ENCODE assay signal across 9 mouse cellular contexts in the genomic region with DNA sequence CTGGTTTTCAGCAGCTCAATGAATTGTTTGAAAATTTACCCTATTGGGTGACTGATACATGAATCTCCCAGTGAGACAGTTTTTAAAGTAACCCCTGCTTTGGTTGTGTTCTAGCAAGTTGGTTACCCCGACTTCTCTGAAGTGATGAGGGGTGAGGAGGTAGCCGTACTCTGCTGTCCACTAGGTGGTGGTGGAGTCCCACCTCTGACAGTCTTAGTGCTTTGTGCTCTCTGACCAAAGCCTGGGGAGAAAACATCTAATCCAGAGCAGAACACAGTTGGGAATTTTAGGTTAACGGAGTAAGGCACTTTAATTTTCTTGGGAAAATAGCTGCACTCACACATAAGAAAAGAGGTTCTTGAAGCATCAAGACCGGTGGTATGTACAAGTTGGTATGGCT.
DNase-seq lines count a peak whose midpoint lies in the region; ATAC-seq and TF ChIP-seq lines count a peak whose summit lies in the region.
"Had no signal": no experiment of that assay in that cellular context is flagged by ENCODE, and none has a peak within 500 bp of the region (broad histone marks: within the 10 kb centered on the region; RNA-seq: fewer than 3 reads in every experiment).

No protein-coding gene starts in this region.

- no peaks in the 10 kb centered on the region for H3K9me3 ChIP-seq in forebrain, embryonic 14.5 days (replicated peaks; ENCODE audit: control insufficient read depth, low read length)
- no peaks in the 10 kb centered on the region for H3K9me3 ChIP-seq in liver, postnatal 0 days (ENCODE audit: low read length)

- no peak overlapping the region for H3K9ac ChIP-seq in forebrain, embryonic 14.5 days (ENCODE audit: low read length)
- no peak overlapping the region for H3K9ac ChIP-seq in liver, postnatal 0 days (replicated peaks)

- TF ChIP-seq CTCF in liver, postnatal 0 days (IDR thresholded peaks at IDR 0.05; ENCODE audit: low read depth): peak; percentile 63

- TF ChIP-seq EP300 in liver, postnatal 0 days (IDR thresholded peaks at IDR 0.05; ENCODE audit: low read depth): no peak

- ATAC-seq in forebrain, embryonic 14.5 days: peak; percentile 81
- ATAC-seq in liver, postnatal 0 days: no peak

- no peak overlapping the region for H3K27ac ChIP-seq in forebrain, embryonic 14.5 days (ENCODE audit: low read depth, low read length)
- no peak overlapping the region for H3K27ac ChIP-seq in liver, postnatal 0 days (ENCODE audit: low read depth)

- peak; percentile 9 for DNase-seq in ovary, postnatal 10 days (ENCODE audit: low spot score)
- no peak for DNase-seq in ovary, adult 18-20 months (ENCODE audit: low spot score)
- DNase-seq in cerebellum, adult 11-12 months: peak; percentile 64
- DNase-seq in forebrain, embryonic 14.5 days (ENCODE audit: low spot score): peak; percentile 78
- DNase-seq in kidney, postnatal 14 days: peak; percentile 70
- DNase-seq in liver, postnatal 0 days: peak; percentile 18
- peak; percentile 79 for DNase-seq in retina, embryonic 14.5 days (ENCODE audit: low spot score)
- no peak for DNase-seq in c-Kit-positive CD71-positive TER-119-positive erythroid progenitor cells, embryonic 14.5 days (ENCODE audit: low spot score)

- H3K27me3 ChIP-seq in forebrain, embryonic 14.5 days (replicated peaks; ENCODE audit: control insufficient read depth, insufficient read depth, low read length): no peaks in the 10 kb centered on the region
- no peaks in the 10 kb centered on the region for H3K27me3 ChIP-seq in liver, postnatal 0 days (ENCODE audit: insufficient read depth, low read length)

- no peak overlapping the region for H3K4me2 ChIP-seq in forebrain, embryonic 14.5 days (ENCODE audit: low read length)
- no peak overlapping the region for H3K4me2 ChIP-seq in liver, postnatal 0 days (ENCODE audit: low read depth, low read length)

- H3K4me3 ChIP-seq in forebrain, embryonic 14.5 days (ENCODE audit: low read depth, low read length): no peak overlapping the region
- H3K4me3 ChIP-seq in liver, postnatal 0 days (ENCODE audit: low read depth, low read length): no peak overlapping the region
- H3K4me3 ChIP-seq: erythroblast, embryonic 14.5 days had no signal

- 26% methylated on average over 4 of the region's 4 CpGs for WGBS in forebrain, embryonic 14.5 days
- WGBS in liver, postnatal 0 days (ENCODE audit: insufficient replicate concordance): 25% methylated on average over 4 of the region's 4 CpGs

- no peaks in the 10 kb centered on the region for H3K36me3 ChIP-seq in forebrain, embryonic 14.5 days (ENCODE audit: control insufficient read depth, insufficient read depth, low read length)
- no peaks in the 10 kb centered on the region for H3K36me3 ChIP-seq in liver, postnatal 0 days (replicated peaks; ENCODE audit: insufficient read depth, low read length)

- H3K4me1 ChIP-seq in forebrain, embryonic 14.5 days (ENCODE audit: control insufficient read depth, insufficient read depth, low read length): no peaks in the 10 kb centered on the region
- no peaks in the 10 kb centered on the region for H3K4me1 ChIP-seq in liver, postnatal 0 days (ENCODE audit: insufficient read depth)

Comparison
In these comparisons a context has a peak if more than half of its experiments do, and no peak if none do; other contexts are left out.
1. DNase-seq: peak in ovary, postnatal 10 days (single experiment), cerebellum, adult 11-12 months (single experiment), forebrain, embryonic 14.5 days (single experiment), kidney, postnatal 14 days (single experiment), liver, postnatal 0 days (single experiment) and retina, embryonic 14.5 days (single experiment); none in ovary, adult 18-20 months (single experiment) and c-Kit-positive CD71-positive TER-119-positive erythroid progenitor cells, embryonic 14.5 days (single experiment).